Mouse (Mus musculus): ENCODE data around the gene Taf5.

Taf5 gene

GRCm38 (mm10) chr19:47067096-47067882 is at the start of gene Taf5:
Taf5 (plus strand) TSS chr19:47067746.
- DNase-seq (ENCODE audit: low read depth, low spot score): peak; percentile 98

DNA sequence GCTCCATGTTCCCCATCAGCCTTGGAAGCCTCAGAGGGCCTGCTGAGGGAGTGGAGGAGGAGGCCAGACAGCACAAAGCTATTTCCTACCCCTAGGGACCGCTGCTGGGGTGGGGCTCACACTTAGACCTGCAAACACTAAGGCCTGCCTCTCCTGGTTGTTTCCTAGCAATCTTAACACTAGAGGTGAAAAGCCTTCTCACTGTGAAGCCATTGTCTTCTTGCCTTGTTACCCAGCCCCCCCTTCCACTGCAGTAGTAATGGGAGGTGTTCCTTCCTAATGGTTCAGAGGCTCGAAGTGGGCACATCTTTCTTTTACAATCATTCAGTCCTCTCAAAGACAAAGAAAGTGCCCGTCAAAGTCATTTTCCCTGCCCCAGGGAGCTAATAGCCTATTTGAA is 49.7 kb upstream of the Taf5 start:
- peak; percentile 96 for DNase-seq (ENCODE audit: low read depth, low spot score)

DNA sequence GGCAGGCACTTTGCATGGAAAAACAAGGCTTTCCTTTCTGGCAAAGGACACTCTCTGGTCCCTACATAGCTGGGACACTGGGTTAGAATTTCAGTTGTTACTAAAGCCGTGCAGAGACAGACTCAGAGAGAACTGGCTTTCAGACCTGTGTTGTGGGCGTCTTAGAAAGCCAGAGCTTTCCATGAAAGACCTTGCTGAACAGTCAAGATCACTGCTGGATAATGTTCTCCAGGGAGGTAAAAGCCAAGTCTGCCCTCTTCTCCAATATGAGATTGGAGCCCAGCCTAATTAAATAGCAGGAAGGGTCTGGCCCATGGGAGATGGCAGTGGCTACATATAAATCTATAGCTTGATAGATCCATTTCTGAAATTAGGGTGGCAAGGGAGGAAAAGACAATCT is 49.2 kb upstream of the Taf5 start:
- no peak for DNase-seq (ENCODE audit: low read depth, low spot score)

GRCm38 (mm10) chr19:47019326-47019725 is 48.2 kb upstream of the Taf5 start:
- peak; percentile 91 for DNase-seq (ENCODE audit: low read depth, low spot score)

DNA sequence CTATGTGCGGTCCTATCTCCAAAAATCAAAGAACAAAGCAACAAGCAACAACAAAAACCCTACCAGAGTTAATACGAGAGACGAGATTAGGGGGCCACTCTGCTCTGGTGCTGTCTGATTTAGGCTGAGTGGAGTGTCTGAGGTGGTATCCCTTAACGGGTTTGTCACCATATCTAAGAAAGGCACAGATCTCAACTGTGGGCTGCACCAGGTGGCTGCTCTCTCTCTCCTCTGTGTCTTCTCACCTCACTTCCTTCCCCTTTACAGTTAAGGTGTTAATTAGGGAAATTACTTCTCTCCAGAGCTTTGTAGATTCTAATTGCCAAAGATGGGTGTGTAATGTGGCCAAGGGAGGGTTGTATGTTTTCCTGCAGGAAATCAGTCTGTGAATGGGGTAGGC is 44.8 kb upstream of the Taf5 start:
- DNase-seq (ENCODE audit: low read depth, low spot score): no peak

GRCm38 (mm10) chr19:47023546-47023945 is 44.0 kb upstream of the Taf5 start:
- DNase-seq (ENCODE audit: low read depth, low spot score): peak; percentile 58

- peak; percentile 35 for DNase-seq (ENCODE audit: low read depth, low spot score)
These were observed 42.6 kb upstream of the Taf5 start for GRCm38 (mm10) chr19:47024954-47025353.

- DNase-seq (ENCODE audit: low read depth, low spot score): peak; percentile 50
These were observed 41.0 kb upstream of the Taf5 start for GRCm38 (mm10) chr19:47026513-47026912.

GRCm38 (mm10) chr19:47029796-47030195 is 37.8 kb upstream of the Taf5 start:
- DNase-seq (ENCODE audit: low read depth, low spot score): no peak

DNA sequence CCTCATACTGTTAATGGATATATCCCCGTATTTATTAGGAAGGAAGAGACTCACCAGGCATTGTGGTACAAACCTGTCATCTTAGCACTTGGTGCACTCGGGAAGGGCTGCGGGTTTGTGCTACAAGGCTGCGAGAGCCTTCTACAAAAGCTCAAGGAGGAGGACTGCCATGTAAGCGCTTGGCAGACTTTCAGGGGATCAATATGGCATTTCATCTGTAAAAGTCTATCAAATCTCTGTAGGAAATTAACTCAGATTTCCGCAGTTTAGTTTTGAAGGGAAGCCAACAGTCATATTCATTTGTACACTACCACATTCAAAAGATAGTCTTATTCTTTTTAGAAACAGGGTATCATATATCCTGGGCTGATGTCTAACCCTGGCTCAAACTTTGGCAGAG is 35.8 kb upstream of the Taf5 start:
- DNase-seq (ENCODE audit: low read depth, low spot score): no peak

DNA sequence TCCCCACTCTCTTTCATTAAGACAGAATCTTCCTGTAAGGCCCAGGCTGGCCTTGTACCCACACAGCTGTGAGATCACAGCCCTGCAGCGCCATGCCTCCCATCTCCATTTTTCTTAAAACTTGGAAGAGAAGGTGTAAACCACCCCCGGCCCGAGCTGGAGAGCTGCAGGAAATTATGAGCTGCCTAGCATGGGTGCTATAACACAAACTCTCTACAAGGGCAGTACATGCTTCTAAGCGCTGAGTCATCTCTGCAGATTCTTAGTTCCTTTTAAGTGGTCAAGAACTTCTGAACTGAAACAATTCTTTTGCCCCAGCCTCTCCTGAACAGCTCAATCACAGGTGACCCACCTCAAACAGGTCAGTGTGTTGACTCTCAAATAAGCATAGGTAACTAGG is 32.6 kb upstream of the Taf5 start:
- no peak for DNase-seq (ENCODE audit: low read depth, low spot score)

GRCm38 (mm10) chr19:47036596-47036995 is 30.9 kb upstream of the Taf5 start:
- no peak for DNase-seq (ENCODE audit: low read depth, low spot score)

DNA sequence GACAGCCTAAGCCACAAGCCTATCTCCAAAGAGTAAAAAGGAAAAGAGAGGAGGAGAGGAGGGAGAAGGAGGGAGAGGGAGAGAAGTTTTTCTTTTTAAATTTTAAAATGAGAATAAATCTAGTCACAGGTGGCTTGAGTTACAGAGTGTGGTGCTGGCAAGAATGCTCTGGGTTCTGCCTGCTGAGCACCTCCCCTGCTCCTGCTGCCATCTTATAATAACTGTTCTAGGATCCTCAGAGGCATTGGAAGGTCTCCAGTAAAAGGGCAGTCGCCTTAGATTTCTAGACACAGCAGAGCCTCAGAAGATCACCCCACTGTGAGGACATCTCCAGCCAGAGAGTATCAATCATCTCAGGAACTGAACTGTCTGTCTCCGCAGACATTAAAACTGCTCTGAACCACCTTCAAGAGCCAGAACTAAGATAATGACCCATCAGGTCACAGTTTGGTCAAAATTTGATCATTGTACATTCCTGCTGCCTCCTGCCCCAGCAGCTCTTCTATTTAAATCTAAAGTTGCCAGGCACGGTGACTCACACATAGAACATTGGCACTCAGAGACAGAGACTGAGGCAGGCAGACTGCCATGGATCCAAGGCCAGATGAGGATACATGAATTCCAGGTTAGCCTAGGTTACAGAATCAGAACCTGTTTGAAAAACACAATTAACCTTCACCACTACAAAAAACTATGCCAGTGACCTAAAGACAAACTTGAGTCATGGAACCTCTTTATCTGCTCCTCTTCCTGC is 26.6 kb upstream of the Taf5 start:
- no peak for DNase-seq (ENCODE audit: low read depth, low spot score)

DNA sequence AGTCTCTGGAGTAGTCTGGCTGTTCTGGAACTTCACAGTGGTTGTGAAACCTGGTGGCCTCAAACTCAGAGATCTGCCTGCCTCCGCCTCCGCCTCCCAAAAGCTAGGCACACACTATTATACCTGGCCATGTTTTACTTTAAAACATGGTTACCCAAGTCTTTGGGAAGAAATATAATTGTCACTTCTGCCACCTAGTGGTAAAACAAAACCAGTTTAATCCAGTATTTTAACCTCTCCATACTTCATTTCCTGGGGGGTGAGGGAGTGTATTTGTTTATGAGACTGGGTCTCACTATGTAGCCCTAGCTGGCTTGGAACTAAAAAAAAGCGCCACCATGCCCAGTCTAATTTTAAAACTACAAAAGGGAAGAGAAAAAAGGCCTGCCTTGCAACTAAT is 23.9 kb upstream of the Taf5 start:
- DNase-seq (ENCODE audit: low read depth, low spot score): peak; percentile 38

- DNase-seq (ENCODE audit: low read depth, low spot score): peak; percentile 55
These were observed 21.2 kb upstream of the Taf5 start for GRCm38 (mm10) chr19:47046343-47046742.

DNA sequence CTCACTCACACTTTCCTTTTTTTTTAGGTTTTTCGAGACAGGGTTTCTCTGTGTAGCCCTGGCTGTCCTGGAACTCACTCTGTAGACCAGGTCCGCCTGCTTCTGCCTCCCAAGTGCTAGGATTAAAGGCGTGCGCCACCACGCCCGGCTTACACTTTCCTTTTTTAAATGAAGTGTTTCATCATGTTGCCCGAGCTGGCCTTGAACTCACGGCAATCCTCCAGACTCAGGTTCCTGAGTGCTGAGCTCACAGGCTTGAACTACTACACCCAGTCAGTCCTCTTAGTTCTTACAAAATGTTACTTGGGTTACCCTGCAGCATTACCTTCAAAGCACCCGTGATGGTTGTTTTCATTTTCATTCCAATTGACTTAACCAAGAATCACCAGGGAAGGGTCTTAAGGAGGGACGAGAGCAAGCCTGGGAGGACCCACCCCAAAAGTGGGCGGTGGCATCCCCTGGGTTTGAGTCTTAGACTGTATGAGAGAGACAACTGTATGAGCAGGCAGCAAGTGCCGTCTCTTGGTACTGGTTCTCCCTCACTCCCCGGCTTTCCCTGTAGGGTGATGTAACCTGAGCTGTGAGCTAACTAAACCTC is 20.2 kb upstream of the Taf5 start:
- peak; percentile 91 for DNase-seq (ENCODE audit: low read depth, low spot score)

DNA sequence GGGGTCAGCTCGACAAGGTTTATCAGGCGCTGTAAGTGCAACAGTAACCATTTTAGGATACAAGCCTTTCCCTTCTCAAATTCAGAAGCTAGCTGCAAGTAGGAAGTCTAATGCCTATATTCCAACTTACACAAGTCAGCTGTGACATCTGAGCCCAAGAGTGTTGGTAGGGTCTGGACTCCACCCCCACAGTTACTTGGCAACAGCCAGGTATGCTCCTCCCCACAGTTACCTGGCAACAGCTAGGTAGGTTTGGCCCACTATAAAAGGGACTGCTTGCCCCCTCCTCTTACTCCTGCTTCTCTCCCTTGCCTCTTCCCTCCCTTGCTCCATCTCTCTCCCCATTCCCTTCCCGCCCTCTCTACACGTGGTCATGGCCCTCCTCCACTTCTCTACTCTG is 18.5 kb upstream of the Taf5 start:
- peak; percentile 67 for DNase-seq (ENCODE audit: low read depth, low spot score)

DNA sequence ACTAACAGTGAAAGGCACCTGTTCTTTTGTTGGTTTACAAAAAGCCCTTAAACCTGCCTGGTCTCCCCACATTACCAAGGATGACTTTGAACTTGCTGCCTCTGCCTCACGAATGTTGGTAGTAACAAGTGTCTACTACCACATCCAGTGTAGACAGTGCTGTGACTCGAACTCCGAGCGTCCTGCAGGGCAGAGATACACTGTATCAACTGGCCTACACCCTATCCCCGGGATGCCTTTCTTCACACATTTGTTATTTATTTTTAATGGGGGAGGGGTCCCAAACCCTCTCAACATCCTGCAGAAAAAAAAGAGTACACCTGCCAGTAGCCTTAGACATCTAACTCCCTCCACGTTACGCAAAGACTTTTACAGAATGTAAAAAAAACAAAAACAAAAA is 17.7 kb upstream of the Taf5 start:
- DNase-seq (ENCODE audit: low read depth, low spot score): no peak

DNA sequence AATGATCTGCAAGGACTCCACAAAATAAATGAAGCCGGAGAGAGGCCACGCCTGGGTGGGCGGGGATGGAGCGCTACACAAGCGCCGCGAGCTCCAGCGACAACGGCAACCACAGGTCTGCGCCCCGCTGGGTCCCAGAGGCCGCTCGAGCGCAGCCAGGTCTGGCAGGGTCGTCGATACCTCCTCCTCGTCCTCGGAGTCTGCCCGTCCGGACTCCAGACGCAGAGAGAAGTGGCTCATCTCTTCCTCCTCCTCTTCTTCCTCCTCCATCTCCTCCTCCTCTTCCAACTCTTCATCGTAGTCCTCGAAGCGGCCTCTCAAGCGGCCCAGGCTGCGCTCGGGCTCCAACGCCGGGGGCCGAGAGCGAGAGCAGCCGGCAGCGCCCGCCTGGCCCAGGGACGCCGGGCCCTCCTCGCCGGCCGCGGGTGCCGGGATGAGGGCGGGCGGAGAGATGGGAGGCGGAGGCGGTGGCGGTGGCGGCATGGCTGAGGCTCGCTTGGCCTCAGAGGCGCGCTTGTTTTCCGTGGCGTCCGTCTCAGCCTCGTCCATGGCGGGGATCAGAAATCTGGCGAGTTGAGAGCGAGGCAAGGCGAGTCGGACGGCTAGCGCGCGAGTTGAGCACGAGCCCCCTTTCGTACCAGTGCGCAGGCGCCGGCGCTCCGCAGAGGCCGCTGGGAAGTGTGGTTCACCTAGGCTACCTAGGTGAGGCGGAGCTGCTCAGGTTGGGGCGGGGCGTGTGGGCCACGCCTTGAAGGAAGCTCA is 17.1 kb upstream of the Taf5 start, which contains the start of gene Pcgf6:
TSS of gene Pcgf6 (minus strand) at position 636 of the 762 bp plus-strand sequence.
- DNase-seq (ENCODE audit: low read depth, low spot score): peak; percentile 96

- no peak for DNase-seq (ENCODE audit: low read depth, low spot score)
These were observed 14.6 kb upstream of the Taf5 start for GRCm38 (mm10) chr19:47052927-47053326.

GRCm38 (mm10) chr19:47053471-47053870 is 14.1 kb upstream of the Taf5 start:
- DNase-seq (ENCODE audit: low read depth, low spot score): no peak

GRCm38 (mm10) chr19:47057684-47058083 is 9.9 kb upstream of the Taf5 start:
- DNase-seq (ENCODE audit: low read depth, low spot score): no peak

All from R1 (cell line).